9 mouse cellular contexts compared by ENCODE assay signal in the genomic region with DNA sequence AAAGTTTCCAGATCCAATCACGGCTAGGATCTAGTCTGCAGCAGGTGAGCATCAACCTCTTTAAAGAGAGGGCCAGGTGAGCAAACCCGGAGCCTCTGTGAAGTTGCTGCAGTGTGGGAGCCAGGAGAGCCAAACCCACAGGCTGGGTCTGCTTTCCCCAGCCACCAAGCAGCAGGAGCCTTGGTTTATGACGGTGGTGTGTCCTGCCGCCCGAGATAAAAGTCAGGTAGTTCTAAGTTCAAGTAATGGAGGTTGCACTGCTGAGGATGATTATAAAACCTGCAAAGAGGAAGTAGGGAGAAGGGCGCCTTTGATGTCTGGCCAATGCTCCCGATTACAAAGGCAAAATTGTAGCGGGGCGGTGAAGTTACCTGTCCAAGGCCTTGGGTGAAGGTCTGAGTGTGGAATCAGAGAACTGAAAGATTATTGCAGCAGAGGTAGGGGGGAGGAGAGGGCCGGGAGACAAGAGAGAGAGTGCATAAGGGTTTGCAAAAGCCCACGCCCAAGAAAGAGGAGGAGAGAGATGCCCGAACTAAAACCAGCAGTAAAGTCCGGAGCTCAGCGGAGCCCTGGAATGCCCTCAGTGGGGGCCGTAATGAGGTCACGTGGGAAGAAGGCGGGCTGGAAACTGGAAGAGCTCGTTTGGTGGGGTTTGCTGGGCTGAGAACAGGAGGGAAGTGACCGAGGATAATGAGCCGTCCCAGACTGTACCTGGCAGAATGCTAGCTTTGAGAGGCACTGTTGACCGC. TPM values are rescaled to one million over a fixed set of nuclear protein-coding genes. Genes with fewer than 3 reads are reported as not detected.
DNase-seq lines count a peak whose midpoint lies in the region; ATAC-seq lines count a peak whose summit lies in the region.
"Had no signal": no experiment of that assay in that cellular context is flagged by ENCODE, and none has a peak within 500 bp of the region (broad histone marks: within the 10 kb centered on the region; RNA-seq: fewer than 3 reads in every experiment).

No protein-coding gene starts in this region.

- ATAC-seq in heart, embryonic 12.5 days (ENCODE audit: insufficient number of reproducible peaks, low FRiP score): peak; percentile 51; the same call in 1 of the 2 replicates
- no peak for ATAC-seq in forebrain, embryonic 14.5 days
- ATAC-seq: Patski had no signal

- DNase-seq in heart, postnatal 25 days (ENCODE audit: low spot score): no peak
- peak; percentile 42 for DNase-seq in forebrain, embryonic 14.5 days (ENCODE audit: low spot score)
- DNase-seq in kidney, adult 9 months: peak; percentile 78
- peak; percentile 82 for DNase-seq in lung, postnatal 10 days
- DNase-seq in ovary, postnatal 36 days (ENCODE audit: low spot score): peak; percentile 51
- DNase-seq in adipocyte (ENCODE audit: low spot score): no peak
- no peak for DNase-seq in gastrocnemius, adult 18-20 months (ENCODE audit: low spot score)

- peak overlapping the region; percentile 70 for H3K4me2 ChIP-seq in heart, embryonic 12.5 days
- H3K4me2 ChIP-seq in forebrain, embryonic 14.5 days (ENCODE audit: low read length): peak overlapping the region; percentile 42

- H3K9me3 ChIP-seq in heart, embryonic 12.5 days (replicated peaks): no peaks in the 10 kb centered on the region
- no peaks in the 10 kb centered on the region for H3K9me3 ChIP-seq in forebrain, embryonic 14.5 days (replicated peaks; ENCODE audit: control insufficient read depth, low read length)

- peak overlapping the region; percentile 46 for H3K9ac ChIP-seq in heart, embryonic 12.5 days
- peak overlapping the region; percentile 9; the same call in 1 of the 2 replicates for H3K9ac ChIP-seq in forebrain, embryonic 14.5 days (ENCODE audit: low read length)

- H3K27me3 ChIP-seq in heart, embryonic 12.5 days (replicated peaks): peaks cover 32% of the 10 kb centered on the region
- no peaks in the 10 kb centered on the region; the same call in 1 of the 2 replicates for H3K27me3 ChIP-seq in forebrain, embryonic 14.5 days (replicated peaks; ENCODE audit: control insufficient read depth, insufficient read depth, low read length)
- H3K27me3 ChIP-seq: Patski had no signal

- peaks cover 11% of the 10 kb centered on the region; the same call in 1 of the 2 replicates for H3K4me1 ChIP-seq in heart, embryonic 12.5 days (replicated peaks)
- peaks cover 4% of the 10 kb centered on the region; the same call in 1 of the 2 replicates for H3K4me1 ChIP-seq in forebrain, embryonic 14.5 days (ENCODE audit: control insufficient read depth, insufficient read depth, low read length)

- peak overlapping the region; percentile 28 for H3K4me3 ChIP-seq in heart, embryonic 12.5 days
- no peak overlapping the region; the same call in 1 of the 2 replicates for H3K4me3 ChIP-seq in forebrain, embryonic 14.5 days (ENCODE audit: low read depth, low read length)

- 8% methylated on average over 21 of the region's 21 CpGs for WGBS in heart, embryonic 12.5 days
- 11% methylated on average over 21 of the region's 21 CpGs for WGBS in forebrain, embryonic 14.5 days

- H3K36me3 ChIP-seq in heart, embryonic 12.5 days: no peaks in the 10 kb centered on the region
- no peaks in the 10 kb centered on the region for H3K36me3 ChIP-seq in forebrain, embryonic 14.5 days (ENCODE audit: control insufficient read depth, insufficient read depth, low read length)

- H3K27ac ChIP-seq in heart, embryonic 12.5 days (ENCODE audit: poor library complexity, severe bottlenecking): no peak overlapping the region
- no peak overlapping the region for H3K27ac ChIP-seq in forebrain, embryonic 14.5 days (ENCODE audit: low read depth, low read length)

- intact Hi-C loops in heart, postnatal 25 days (cut with DNase I): no loop called here

RNA-seq across cellular contexts. Expression of a gene that starts 27.7 kb away (rescaled TPM):
- polyA plus RNA-seq in heart, embryonic 12.5 days (2016; fragmentation: Nextera tagmentation; extraction: Ambion mirVana): 99.6 and 101 TPM in 2 replicates
- total RNA-seq in heart, postnatal 25 days (2021): 10 to 100 TPM; 42.9 to 46.7 TPM
- polyA plus RNA-seq in forebrain, embryonic 14.5 days (2014; fragmentation: Nextera tagmentation; extraction: Ambion mirVana): 160 and 203 TPM in 2 replicates
- 10 to 100 TPM; 33.5 to 36.3 TPM for total RNA-seq in gastrocnemius, adult 18-20 months (2021)

RNA-seq across cellular contexts. Expression of a gene that starts 47.2 kb away (rescaled TPM):
- 1.4 and 1.9 TPM in 2 replicates for polyA plus RNA-seq in heart, embryonic 12.5 days (2016; fragmentation: Nextera tagmentation; extraction: Ambion mirVana)
- total RNA-seq in heart, postnatal 25 days (2021): under 1 TPM; 0.20 to 0.21 TPM
- polyA plus RNA-seq in forebrain, embryonic 14.5 days (2014; fragmentation: Nextera tagmentation; extraction: Ambion mirVana): 0.63 and 1.1 TPM in 2 replicates
- 1 to 10 TPM in 1 of 2 experiments, under 1 TPM in 1; 0.69 to 1.1 TPM for total RNA-seq in gastrocnemius, adult 18-20 months (2021)

RNA-seq across cellular contexts. Expression of a gene that starts 50.7 kb away (rescaled TPM):
- 0.21 and 0.78 TPM in 2 replicates for polyA plus RNA-seq in heart, embryonic 12.5 days (2016; fragmentation: Nextera tagmentation; extraction: Ambion mirVana)
- total RNA-seq in heart, postnatal 25 days (2021): under 1 TPM; 0.14 to 0.42 TPM
- polyA plus RNA-seq in forebrain, embryonic 14.5 days (2014; fragmentation: Nextera tagmentation; extraction: Ambion mirVana): 13.5 and 20.2 TPM in 2 replicates
- not detected for total RNA-seq in gastrocnemius, adult 18-20 months (2021)

Comparison
In these comparisons a context has a peak if more than half of its experiments do, and no peak if none do; other contexts are left out.
1. DNase-seq: peak in forebrain, embryonic 14.5 days (single experiment), kidney, adult 9 months (single experiment), lung, postnatal 10 days (single experiment) and ovary, postnatal 36 days (single experiment); none in heart, postnatal 25 days (single experiment), adipocyte (single experiment) and gastrocnemius, adult 18-20 months (single experiment).